Mouse (Mus musculus): ENCODE measurements around the gene Gm20388. TPM values are rescaled to one million over a fixed set of nuclear protein-coding genes. Genes with fewer than 3 reads are reported as not detected.

The Gm20388 gene
- polyA plus RNA-seq, 1 experiment: 0.36 TPM

DNA sequence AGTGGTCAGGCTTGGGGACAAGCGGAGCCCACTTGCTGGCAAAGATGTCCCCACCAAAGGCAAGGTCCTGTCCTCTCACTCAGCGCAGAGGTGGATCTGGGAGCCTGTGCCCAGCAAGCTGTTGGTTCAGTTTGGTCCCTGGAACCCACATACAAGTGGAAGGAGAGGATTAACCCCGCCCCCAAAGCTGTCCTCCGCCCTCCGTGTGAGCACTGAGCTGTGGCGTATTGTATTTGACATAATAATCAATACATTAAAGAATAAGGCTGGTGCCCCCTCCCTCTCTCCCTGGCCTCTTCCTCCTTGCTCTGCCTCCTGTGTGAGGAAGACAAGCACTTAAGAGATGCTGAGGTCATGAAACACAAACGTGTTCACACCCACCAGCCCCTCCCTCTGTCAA, 1062.4 kb downstream of the Gm20388 start:
- peaks cover 31% of the 10 kb centered on the region for H3K27me3 ChIP-seq (ENCODE audit: control insufficient read depth)
- TF ChIP-seq GATA1 (IDR thresholded peaks at IDR 0.05; ENCODE audit: low read length): no peak
- TF ChIP-seq TAL1 (IDR thresholded peaks at IDR 0.05; ENCODE audit: low read length): no peak
- H3K4me1 ChIP-seq (ENCODE audit: control insufficient read depth): no peaks in the 10 kb centered on the region
- H3K36me3 ChIP-seq (ENCODE audit: control insufficient read depth): no peaks in the 10 kb centered on the region
- no peaks in the 10 kb centered on the region for H3K9me3 ChIP-seq (ENCODE audit: control insufficient read depth, low read length)
- H3K4me3 ChIP-seq (replicated peaks): no peak overlapping the region

DNA sequence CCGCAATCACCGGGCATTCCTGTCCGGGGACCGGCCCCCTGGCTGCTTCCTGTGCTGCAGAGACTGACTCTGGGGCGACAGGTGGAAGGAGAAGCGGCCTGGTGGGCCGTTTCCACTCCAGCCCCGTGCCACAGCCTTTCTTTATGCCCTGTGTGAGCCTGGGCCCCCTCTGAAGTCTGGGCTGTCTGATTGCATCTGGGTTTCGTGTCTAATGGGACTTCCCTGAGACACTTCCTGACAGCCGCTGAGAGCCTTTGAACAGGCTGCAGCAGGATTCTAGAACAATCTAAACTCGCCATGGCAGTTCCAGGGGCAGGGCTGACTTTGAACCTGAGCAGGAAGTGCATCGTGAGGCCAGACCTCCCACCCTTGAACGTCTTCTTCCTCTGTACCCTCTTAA, 1066.5 kb downstream of the Gm20388 start:
- no peak overlapping the region for H3K4me3 ChIP-seq (replicated peaks)
- no peaks in the 10 kb centered on the region for H3K4me1 ChIP-seq (ENCODE audit: control insufficient read depth)
- H3K36me3 ChIP-seq (ENCODE audit: control insufficient read depth): no peaks in the 10 kb centered on the region
- TF ChIP-seq TAL1 (IDR thresholded peaks at IDR 0.05; ENCODE audit: low read length) (no peak), GATA1 (IDR thresholded peaks at IDR 0.05; ENCODE audit: low read length) (no peak)
- H3K9me3 ChIP-seq (ENCODE audit: control insufficient read depth, low read length): no peaks in the 10 kb centered on the region
- peaks cover 19% of the 10 kb centered on the region for H3K27me3 ChIP-seq (ENCODE audit: control insufficient read depth)

DNA sequence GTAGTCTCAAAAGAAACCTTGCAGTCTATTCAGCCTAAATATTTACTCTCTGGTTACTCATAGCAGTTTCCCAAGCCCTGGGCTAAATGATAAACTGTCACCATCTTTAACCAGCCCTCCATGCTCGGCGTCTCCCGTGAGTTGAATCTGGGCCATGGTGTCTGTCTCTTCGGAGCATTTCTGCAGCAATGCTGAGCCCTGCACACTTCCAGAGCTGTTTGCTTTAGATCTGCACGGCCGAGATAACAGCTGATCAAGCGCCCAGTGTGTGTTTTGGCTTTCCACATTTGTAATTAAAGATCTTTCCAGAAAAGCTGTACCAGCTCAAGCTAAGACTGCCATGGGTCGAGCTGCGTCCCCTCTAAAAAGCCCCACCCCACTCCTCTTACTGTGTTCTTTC, 1068.6 kb downstream of the Gm20388 start:
- Histone ChIP-seq H3K4me3 (replicated peaks) (no peak overlapping the region), H3K27me3 (ENCODE audit: control insufficient read depth) (peaks cover 2% of the 10 kb centered on the region; the same call in 1 of the 2 replicates), H3K9me3 (ENCODE audit: control insufficient read depth, low read length) (no peaks in the 10 kb centered on the region), H3K4me1 (ENCODE audit: control insufficient read depth) (no peaks in the 10 kb centered on the region), H3K36me3 (ENCODE audit: control insufficient read depth) (no peaks in the 10 kb centered on the region)
- TF ChIP-seq GATA1 (IDR thresholded peaks at IDR 0.05; ENCODE audit: low read length) (no peak), TAL1 (IDR thresholded peaks at IDR 0.05; ENCODE audit: low read length) (no peak)

DNA sequence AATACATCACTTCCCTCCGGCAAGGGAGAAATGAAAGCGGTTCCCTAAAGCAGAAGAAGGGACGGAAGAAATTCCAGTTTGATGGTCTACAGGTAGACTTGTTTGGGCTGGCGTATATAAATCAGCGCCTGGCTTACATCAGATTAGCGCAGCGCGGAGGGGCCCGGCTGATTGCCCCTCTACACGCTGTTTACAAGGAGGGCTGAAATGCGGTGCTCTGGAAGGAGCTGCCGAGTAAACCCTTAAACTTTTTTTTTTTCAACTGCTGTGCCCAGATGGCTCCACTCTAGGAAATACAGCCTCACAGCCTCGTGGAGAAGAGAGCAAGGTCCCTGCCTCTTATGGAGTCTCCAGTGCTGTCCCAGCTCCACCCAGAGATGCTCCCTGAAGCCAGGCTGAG, 1070.3 kb downstream of the Gm20388 start:
- Histone ChIP-seq H3K36me3 (ENCODE audit: control insufficient read depth) (no peaks in the 10 kb centered on the region), H3K27me3 (ENCODE audit: control insufficient read depth) (peaks cover 2% of the 10 kb centered on the region; the same call in 1 of the 2 replicates), H3K4me3 (replicated peaks) (no peak overlapping the region), H3K4me1 (ENCODE audit: control insufficient read depth) (no peaks in the 10 kb centered on the region), H3K9me3 (ENCODE audit: control insufficient read depth, low read length) (no peaks in the 10 kb centered on the region)
- no peak for TF ChIP-seq GATA1 (IDR thresholded peaks at IDR 0.05; ENCODE audit: low read length)
- no peak for TF ChIP-seq TAL1 (IDR thresholded peaks at IDR 0.05; ENCODE audit: low read length)

DNA sequence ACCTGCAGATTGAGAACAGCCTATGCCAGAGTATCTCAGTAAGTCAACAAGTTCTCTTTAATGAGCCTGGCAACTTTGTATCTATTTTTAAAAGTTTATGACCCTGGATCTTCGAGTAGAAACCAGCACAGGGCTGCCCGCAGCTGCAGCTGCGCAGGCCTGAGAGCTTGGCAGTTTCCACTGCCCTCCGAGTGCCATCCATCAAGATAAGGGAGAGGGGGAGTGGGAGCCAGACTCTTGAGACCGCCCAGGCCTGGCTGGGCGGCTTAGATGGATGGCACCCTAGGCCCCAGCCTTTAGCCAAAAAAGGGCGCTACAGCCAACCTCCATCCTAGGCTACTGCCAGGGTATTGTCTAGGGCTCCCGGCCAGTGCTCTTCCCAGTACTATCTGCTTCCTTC, 1074.2 kb downstream of the Gm20388 start:
- no peaks in the 10 kb centered on the region for H3K36me3 ChIP-seq (ENCODE audit: control insufficient read depth)
- no peak overlapping the region for H3K4me3 ChIP-seq (replicated peaks)
- TF ChIP-seq TAL1 (IDR thresholded peaks at IDR 0.05; ENCODE audit: low read length): no peak
- TF ChIP-seq GATA1 (IDR thresholded peaks at IDR 0.05; ENCODE audit: low read length): no peak
- H3K27me3 ChIP-seq (ENCODE audit: control insufficient read depth): peaks cover 2% of the 10 kb centered on the region; the same call in 1 of the 2 replicates
- no peaks in the 10 kb centered on the region for H3K4me1 ChIP-seq (ENCODE audit: control insufficient read depth)
- no peaks in the 10 kb centered on the region for H3K9me3 ChIP-seq (ENCODE audit: control insufficient read depth, low read length)

DNA sequence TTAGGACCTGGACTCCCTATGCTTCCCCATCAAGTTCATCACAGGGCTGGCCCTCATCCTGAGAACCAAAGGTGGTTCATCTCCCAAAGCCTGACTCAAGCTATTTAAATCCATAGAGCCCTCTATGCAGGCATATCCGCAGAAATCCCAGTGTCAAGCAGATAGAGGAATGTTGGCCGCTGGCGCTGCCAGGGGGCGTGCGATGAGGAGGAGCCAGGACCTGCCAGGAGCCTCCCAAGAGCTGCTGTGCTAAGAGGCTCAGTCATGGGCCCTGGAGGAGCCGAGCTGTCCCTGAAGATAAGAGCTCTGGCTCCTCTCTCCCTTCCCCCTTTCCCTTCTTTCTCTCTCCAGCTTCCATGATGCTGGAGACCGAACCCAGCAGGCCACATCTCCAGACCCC, 1075.4 kb downstream of the Gm20388 start:
- Histone ChIP-seq H3K27me3 (ENCODE audit: control insufficient read depth) (peaks cover 2% of the 10 kb centered on the region; the same call in 1 of the 2 replicates), H3K4me3 (replicated peaks) (no peak overlapping the region), H3K36me3 (ENCODE audit: control insufficient read depth) (no peaks in the 10 kb centered on the region), H3K9me3 (ENCODE audit: control insufficient read depth, low read length) (no peaks in the 10 kb centered on the region), H3K4me1 (ENCODE audit: control insufficient read depth) (no peaks in the 10 kb centered on the region)
- TF ChIP-seq TAL1 (IDR thresholded peaks at IDR 0.05; ENCODE audit: low read length) (no peak), GATA1 (IDR thresholded peaks at IDR 0.05; ENCODE audit: low read length) (no peak)

DNA sequence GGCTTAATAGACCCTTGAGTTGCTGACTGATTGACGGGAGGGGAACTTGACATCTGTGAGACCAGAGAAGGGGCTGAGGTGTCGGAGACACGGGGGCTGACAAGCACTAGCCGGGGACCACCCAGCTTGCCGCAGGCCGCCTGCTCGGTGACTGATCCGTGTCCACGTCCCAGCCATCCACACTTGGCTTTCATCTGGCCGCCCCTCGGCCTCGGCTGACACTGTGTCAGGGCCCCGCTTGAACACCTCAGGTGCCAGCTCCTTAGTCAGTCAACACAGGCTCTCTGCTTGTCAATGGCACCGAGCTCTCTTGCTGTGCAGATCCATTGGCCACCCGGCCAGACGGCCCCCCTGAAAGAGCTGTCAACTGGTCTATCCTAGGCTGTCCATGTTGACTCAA, 1083.1 kb downstream of the Gm20388 start:
- no peaks in the 10 kb centered on the region for H3K9me3 ChIP-seq (ENCODE audit: control insufficient read depth, low read length)
- H3K4me3 ChIP-seq (replicated peaks): no peak overlapping the region
- no peaks in the 10 kb centered on the region for H3K36me3 ChIP-seq (ENCODE audit: control insufficient read depth)
- no peaks in the 10 kb centered on the region for H3K27me3 ChIP-seq (ENCODE audit: control insufficient read depth)
- no peak for TF ChIP-seq GATA1 (IDR thresholded peaks at IDR 0.05; ENCODE audit: low read length)
- TF ChIP-seq TAL1 (IDR thresholded peaks at IDR 0.05; ENCODE audit: low read length): no peak
- H3K4me1 ChIP-seq (ENCODE audit: control insufficient read depth): no peaks in the 10 kb centered on the region

DNA sequence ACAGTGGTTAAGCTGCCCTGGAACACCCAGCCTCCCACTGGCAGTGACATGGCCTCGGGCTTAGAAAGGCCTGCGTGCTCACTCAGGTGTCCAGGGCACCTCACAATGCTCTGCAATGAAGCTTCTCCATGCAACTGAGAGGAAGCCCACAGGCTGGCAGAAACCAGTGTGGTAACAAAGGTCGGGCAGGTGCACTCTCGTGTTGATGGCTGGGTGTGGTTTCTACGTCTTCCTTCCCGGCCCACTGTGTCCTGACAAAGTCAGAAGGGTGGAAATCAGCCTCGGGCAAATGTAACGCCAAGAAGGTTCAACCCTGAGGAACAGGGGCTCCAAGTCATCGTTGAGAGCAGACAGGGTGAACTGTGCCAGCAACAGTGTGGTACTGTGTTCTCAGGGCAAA, 1084.8 kb downstream of the Gm20388 start:
- Histone ChIP-seq H3K9me3 (ENCODE audit: control insufficient read depth, low read length) (no peaks in the 10 kb centered on the region), H3K27me3 (ENCODE audit: control insufficient read depth) (no peaks in the 10 kb centered on the region), H3K36me3 (ENCODE audit: control insufficient read depth) (no peaks in the 10 kb centered on the region), H3K4me1 (ENCODE audit: control insufficient read depth) (no peaks in the 10 kb centered on the region), H3K4me3 (replicated peaks) (no peak overlapping the region)
- TF ChIP-seq TAL1 (IDR thresholded peaks at IDR 0.05; ENCODE audit: low read length): no peak
- TF ChIP-seq GATA1 (IDR thresholded peaks at IDR 0.05; ENCODE audit: low read length): no peak

DNA sequence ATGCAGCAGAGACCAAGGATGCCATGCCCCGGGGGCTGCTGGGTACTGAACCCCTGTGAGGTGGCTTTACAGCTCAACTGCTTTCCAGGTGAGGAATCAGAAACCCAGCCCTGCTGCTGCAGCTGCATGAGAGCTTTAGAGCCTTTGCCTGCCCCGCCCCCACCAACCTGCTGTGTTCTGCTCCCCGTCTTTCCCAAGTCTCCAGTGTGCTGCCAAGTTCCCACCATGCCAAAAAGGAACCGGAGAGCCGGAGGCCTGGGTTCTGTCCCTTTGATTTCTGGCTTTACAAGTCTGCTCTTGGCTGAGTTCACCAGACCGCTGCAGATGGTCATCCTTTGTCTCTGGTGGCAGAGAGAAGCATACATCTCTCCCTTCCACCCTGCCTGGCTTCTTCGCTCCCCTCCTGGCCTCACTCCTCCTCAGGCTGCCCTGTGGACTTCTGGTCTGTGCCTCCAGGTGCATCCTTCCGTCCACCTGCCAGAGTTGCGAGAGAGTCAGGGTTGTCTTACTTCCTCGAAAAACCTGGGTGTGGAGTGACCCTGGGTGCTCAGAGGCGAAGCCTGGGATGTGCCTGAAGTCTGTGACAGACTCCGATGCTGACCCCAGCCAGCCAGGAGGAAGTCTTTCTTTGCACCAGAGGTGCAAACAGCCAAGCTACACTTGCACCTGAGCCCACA, 1086.4 kb downstream of the Gm20388 start:
- H3K4me3 ChIP-seq (replicated peaks): no peak overlapping the region
- H3K36me3 ChIP-seq (ENCODE audit: control insufficient read depth): no peaks in the 10 kb centered on the region
- no peaks in the 10 kb centered on the region for H3K4me1 ChIP-seq (ENCODE audit: control insufficient read depth)
- no peaks in the 10 kb centered on the region for H3K27me3 ChIP-seq (ENCODE audit: control insufficient read depth)
- TF ChIP-seq GATA1 (IDR thresholded peaks at IDR 0.05; ENCODE audit: low read length): no peak
- TF ChIP-seq TAL1 (IDR thresholded peaks at IDR 0.05; ENCODE audit: low read length): no peak
- no peaks in the 10 kb centered on the region for H3K9me3 ChIP-seq (ENCODE audit: control insufficient read depth, low read length)

DNA sequence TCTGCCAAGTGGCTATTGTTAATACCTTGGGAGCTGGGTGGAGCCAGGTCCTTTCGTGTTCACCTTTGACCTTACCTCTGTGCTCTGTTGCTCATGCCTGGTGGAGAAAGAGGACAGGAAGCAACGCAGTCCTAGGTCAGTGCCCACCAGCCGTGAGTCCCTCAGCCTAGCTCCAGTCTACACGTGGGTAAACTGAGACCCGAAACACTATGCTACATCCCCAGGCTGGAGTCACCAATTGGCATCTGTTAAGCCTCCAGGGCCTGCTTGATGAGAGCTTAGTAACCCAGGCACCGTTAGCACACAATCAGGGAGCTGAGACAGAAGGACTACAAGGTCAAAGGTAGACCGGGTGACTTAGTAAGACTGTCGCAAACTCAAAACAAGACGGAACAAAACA, 1087.3 kb downstream of the Gm20388 start:
- no peaks in the 10 kb centered on the region for H3K36me3 ChIP-seq (ENCODE audit: control insufficient read depth)
- H3K4me3 ChIP-seq (replicated peaks): no peak overlapping the region
- H3K9me3 ChIP-seq (ENCODE audit: control insufficient read depth, low read length): no peaks in the 10 kb centered on the region
- TF ChIP-seq TAL1 (IDR thresholded peaks at IDR 0.05; ENCODE audit: low read length) (no peak), GATA1 (IDR thresholded peaks at IDR 0.05; ENCODE audit: low read length) (no peak)
- H3K4me1 ChIP-seq (ENCODE audit: control insufficient read depth): no peaks in the 10 kb centered on the region
- no peaks in the 10 kb centered on the region for H3K27me3 ChIP-seq (ENCODE audit: control insufficient read depth)

All from erythroblast, embryonic 14.5 days (primary cell).